Mouse (Mus musculus) frontal cortex, postnatal 36 days (tissue): Measurements from ENCODE around the gene Hs2st1.

Experiments
- DNase-seq, 2 experiments: peaks; one replicate each; pipeline ENCODE4 v3.0.0; 2022; ENCODE audit warnings: low spot score in 2 of 2

The Hs2st1 gene

GRCm38 (mm10) chr3:144551416-144551815 lies 18.6 kb downstream of the Hs2st1 start:
- DNase-seq: no peak

DNA sequence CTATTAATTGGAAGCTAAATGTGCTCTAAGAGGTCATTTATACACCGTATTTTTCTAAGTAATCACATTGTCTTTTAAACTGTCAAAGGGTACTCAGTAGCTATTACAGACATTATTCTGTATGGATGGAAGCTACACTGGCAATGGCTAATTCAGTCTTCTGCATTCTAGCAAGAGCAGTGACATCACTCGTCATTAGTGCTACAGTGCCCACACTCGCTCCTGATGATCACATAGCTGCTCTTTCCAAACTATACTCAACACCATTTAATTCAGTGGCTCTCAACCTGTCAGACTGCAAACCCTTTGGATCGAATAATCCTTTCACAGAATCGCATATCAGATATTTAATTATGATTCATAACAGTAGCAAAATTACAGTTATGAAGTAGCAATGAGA lies 19.3 kb downstream of the Hs2st1 start:
- no peak for DNase-seq

DNA sequence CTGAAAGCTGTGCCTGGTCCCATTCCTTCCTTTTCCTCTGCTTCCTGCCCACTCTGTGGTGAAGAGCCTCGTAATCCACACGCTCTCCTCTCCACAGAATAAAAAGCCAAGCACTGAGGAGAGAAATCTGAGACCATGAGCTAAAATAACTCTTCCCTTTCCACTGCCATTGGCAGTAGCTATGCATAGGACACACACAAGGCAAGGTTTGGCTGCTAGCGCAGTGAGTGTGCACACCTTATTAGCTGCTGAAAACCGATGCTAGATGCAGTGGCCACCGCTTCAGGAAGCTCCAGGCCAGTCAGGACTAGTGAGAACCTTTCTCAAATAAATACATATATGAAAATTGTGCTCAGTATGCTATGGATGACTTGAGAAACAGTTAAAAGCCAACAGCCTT lies 19.9 kb downstream of the Hs2st1 start:
- DNase-seq: no peak

DNA sequence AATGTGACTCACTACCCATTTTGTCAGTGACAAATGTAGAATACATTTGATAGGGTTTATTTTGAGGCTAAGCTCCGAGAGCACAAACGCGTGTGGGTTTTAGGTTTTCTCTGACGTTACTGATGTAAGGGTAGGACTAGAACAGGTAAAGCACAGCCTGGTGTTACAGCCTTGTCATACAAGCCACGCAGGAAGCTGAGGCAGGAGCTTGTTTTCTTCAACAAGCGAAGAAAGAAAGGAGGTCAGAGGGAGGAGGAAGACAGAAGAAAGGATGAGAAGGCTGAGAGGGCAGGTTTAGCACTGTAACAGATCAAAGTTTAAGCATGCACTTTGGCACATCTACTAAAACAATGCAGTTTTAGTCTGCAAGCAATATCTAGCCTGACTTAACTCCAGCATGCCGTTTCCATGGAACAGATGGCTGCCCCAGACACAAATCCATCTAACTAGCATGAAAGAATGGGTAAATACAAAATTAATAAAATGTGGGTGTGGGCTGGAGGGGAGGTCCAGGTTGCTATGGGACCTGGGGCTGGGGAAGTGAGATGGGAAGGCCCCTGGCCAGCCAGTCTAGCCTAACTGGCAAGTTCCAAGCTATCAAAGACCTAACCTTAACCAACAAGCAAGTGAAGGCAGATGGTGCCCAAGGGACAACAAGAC lies 21.7 kb downstream of the Hs2st1 start:
- no peak for DNase-seq

- DNase-seq: no peak
These were observed 23.5 kb downstream of the Hs2st1 start for GRCm38 (mm10) chr3:144546490-144546889.

GRCm38 (mm10) chr3:144545832-144546231 lies 24.1 kb downstream of the Hs2st1 start:
- no peak for DNase-seq

DNA sequence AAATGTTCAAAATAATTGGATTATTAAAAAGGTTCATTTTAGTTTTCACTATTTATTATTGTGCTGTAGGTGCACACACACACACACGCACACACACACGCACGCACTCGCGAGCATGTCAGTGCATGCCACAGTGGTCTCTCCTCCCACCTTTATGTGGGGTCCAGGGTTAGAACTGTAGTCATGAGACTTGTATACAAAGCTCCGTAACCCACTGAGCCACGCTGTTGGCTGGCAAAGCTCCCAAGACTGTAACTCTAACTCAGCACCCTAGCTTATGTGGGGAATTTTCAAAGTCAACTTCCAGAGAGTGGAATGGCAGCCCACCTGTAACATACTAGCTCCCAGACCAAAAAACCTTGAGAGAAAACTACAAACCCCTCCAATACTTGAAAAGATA lies 24.8 kb downstream of the Hs2st1 start:
- no peak for DNase-seq

DNA sequence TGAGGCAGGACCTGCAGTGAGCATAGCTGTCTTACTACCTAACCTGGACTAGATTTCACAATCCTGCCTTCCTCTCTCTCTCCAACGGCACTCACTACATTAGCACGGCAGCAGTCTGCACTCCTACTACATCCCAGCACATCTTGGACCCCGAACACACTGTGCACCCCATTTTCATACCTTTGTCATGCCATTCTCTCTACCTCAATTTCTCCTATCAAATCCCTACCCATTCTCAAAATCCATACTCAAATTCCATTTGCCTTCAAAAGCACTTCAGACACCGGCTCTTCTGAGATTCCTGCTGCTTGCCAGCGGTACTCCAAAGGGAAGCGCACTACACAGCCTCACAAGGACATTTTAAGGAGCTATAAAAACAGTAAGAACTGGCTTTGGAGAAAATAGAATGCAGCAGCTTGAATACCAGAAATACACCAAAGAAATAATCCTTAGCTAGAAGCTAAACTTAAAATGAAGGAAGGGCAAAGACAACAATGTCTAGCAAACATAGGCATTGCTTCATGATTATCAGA lies 28.0 kb downstream of the Hs2st1 start:
- peak in 1 of 2 experiments; percentile 35 for DNase-seq

DNA sequence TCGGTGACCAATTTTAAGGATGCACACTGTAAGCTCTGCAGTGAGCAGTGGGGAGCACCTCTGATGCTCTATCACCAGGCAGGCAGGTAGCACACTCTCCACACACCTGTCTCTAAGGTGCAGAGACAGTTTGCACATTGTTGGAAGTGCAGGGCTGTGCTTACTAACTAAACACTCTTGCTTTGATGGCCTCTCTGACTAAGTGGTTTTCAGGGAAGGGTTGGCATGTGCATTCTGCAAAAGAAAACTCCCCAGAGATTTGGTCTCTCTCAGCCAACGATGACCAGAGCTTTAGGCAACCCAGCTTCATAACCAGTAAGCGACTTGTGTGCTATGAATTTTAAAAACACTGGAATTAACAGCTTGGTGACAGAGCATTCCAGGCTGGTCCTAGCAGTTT lies 29.2 kb downstream of the Hs2st1 start:
- DNase-seq: no peak

DNA sequence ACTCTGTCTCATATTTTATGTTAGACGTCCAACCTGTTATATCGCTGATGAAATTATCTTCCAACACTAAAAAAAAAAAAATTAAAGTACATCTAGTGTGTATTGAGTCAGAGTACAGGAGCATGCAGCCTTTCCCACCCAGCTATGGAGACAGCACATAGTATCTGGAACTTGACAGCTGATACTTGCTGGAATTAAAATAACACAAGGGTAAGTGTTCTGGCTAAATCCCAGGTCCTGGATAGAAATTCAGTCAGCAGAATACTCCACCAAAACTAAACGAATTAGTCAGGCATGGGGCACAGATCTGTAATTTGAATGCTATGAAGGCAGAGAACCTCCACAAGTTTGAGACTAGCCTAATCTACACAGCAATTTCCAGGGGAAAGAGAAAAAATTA lies 30.9 kb downstream of the Hs2st1 start:
- no peak for DNase-seq

- peak in 1 of 2 experiments; percentile 63 for DNase-seq
These were observed 32.7 kb downstream of the Hs2st1 start for GRCm38 (mm10) chr3:144537078-144537855.

- DNase-seq: no peak
These were observed 34.9 kb downstream of the Hs2st1 start for GRCm38 (mm10) chr3:144535056-144535455.

- no peak for DNase-seq
These were observed 39.0 kb downstream of the Hs2st1 start for GRCm38 (mm10) chr3:144531023-144531422.

DNA sequence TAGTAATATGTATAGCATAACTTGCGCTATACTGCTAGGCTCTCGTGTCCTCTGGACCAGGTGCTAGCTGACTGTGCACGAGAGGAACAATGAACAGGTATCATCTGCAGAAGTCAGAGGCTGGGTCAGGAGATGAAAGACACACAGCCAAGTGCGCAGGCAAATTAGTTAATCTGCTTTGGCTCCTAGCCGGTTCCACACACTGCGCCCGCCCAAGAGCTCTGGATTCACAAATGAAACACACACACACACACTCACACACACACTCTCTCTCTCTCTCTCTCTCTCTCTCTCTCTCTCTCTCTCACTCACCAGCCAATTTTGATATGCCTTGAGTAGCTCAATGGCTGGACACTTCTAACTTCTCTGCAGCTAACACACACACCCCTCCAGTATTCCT lies 42.1 kb downstream of the Hs2st1 start:
- no peak for DNase-seq

DNA sequence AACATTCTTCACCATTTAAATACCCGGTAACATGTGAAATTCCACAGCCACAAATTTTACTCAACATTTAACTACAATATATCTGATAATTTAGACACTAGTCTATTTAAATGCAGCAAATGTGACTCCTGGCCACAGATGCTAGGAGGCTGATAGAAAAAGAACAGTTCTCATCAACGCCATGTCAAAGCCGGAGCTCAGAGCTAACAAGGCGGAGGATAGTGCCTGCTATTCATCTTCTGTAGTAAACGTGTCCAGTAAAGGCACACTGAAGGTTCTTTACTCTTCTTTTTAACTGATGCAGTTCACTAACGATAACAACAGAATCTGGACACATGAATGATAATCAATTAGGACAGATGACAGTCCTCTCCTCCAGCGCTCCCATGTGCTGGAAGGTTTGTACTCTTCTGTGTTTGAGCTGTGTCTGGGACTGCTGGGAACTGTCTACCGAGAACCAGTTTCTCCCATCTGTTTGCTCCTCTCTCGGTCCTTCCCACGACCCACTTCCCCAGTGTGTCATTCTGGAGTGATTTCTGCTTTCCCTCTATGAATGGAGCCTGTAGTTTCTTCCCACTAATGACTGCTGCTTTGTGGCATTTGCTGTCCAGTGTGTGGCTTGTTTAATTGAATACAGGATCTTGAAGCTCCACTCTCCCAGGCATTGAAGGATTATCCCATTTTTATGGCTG lies 50.3 kb downstream of the Hs2st1 start:
- no peak for DNase-seq

- DNase-seq: no peak
These were observed 51.1 kb downstream of the Hs2st1 start for GRCm38 (mm10) chr3:144518917-144519316.

DNA sequence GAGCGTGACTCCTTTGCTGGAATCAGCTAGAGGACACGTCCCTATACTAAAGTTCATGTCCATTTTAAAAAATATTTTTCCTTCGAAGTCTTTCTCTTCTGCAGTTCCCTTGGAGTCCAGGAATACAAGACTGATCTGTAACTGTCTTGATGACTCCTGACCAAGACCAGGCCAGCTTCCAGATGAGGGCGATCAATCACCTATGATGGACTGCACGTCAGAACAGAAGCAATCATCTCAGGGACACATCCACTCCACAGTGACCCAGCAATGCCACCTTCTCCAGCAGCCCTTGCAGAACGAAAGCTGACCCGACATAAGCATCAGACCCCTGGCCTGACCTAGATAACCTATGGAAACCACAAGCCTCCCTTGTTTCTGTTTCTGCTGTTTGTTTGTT lies 54.7 kb downstream of the Hs2st1 start:
- DNase-seq: no peak

DNA sequence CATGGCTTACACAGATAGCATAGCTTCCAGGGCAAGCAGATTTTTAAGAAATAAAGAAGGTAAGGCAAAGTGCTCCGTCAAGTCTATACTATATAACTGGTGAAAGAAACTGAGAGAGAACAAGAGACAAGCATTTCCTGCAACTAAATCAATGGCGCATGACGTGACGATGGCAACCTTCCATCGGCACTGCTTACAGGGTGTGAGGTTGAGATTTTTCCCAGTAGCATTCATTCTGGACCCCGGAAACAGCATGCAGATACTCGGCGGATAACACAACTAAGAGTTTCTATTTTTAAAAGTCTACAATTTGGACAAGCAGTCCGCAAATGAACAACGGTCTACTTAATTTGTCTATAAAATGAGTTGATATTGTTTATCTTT lies 55.9 kb downstream of the Hs2st1 start:
- DNase-seq: no peak

DNA sequence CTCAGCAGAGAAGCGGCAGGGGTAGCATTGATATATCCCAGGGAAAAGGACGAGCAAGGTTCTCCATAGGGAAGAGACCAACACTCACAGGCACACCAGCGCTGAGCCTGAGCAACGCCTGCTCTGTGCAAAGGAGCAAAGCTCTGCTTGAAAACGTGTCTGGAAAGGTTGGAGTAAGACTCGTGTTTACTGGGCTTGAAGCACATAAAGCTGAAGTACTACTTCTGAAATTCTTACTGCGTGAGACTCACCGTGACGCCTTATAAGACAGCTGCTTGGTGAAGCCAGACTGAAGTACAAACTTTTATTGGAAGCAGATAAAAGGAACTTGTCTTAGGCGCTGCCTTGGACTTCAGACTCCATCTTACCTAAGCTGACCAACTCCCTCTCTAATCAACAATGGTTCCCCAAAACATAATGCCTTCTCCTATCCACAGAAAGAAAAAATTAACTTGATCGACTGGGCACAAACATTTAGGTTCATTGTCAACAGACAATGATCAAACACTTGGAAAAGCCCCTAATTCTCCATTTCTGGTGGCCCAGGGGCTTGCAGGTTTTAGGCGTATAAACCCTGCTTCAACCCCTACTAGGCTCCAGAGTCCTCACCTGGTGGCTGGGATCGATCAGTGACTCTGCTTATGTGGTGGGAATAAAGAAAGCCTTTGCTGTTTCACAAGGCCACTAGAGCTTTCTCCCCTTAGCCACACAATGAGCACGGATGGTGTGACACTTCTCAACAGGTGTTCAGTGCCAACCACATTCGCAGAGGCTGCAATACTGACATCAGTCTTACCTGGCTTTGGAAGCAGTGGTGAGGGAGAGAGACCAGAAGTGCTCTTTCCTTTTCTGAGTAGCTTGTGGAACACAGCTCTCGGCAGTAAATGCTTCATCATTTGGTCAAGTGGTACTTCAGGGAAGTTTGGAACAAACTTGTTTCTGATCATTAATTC lies 56.5 kb downstream of the Hs2st1 start:
- DNase-seq: no peak

DNA sequence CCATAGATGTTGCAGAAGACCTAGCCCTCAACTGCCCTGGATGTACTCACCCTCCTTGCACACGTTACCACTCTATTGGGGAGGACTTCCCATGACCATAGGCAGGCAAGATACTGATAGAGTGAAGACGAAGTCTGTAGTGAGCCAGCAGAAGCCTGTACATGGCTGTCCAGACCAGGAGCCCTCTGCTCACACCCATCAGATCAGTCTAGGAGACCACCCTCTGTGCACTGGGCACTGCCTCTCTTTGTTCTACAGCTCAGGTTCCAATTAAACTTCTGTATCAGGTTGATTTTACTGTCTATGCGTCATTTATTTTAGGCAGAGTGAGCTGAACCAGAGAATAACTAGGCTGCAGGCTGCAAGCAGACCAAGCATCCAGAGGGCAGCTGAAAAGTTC lies 59.3 kb downstream of the Hs2st1 start:
- no peak for DNase-seq

GRCm38 (mm10) chr3:144508342-144508741 lies 61.6 kb downstream of the Hs2st1 start:
- DNase-seq: no peak
